Mouse (Mus musculus) neural tube, embryonic 11.5 days (tissue): ENCODE measurements at regions not wholly inside any gene's neighbourhood (a gene's known extent, or its start where the extent isn't known, plus 50 kb on each side); places are given as distances from the start of the nearest gene placed in this dataset.

Experiments used
- ATAC-seq: fragments of 200-750 bp; cut with Nextera tagmentation; 2 replicates; pipeline ENCODE4 v1.8.0; 2017; ENCODE audit warnings: moderate number of reproducible peaks, mild to moderate bottlenecking, moderate TSS enrichment, moderate library complexity; ENCODE audit not compliant: insufficient read depth, low FRiP score, low TSS enrichment
- DNase-seq: peaks from one replicate; pipeline ENCODE4 v3.0.0-alpha.2; 2015; ENCODE audit warnings: low spot score
- H3K27ac ChIP-seq: fragments of 300-500 bp; sonication (generic); 2 replicates; pipeline ENCODE4 v1.5.1; 2014; ENCODE audit warnings: low read depth, mild to moderate bottlenecking, low read length
- H3K27me3 ChIP-seq: fragments of 300-500 bp; sonication (generic); 2 replicates; pipeline ENCODE4 v1.6.1; 2014; ENCODE audit warnings: mild to moderate bottlenecking, low read length, mixed read lengths; ENCODE audit not compliant: control insufficient read depth, insufficient read depth
- H3K36me3 ChIP-seq: fragments of 300-500 bp; sonication (generic); 2 replicates; pipeline ENCODE4 v1.6.1; 2014; ENCODE audit warnings: mild to moderate bottlenecking, low read length, moderate library complexity, mixed read lengths; ENCODE audit not compliant: control insufficient read depth, insufficient read depth
- H3K4me1 ChIP-seq: fragments of 300-500 bp; sonication (generic); 2 replicates; pipeline ENCODE4 v1.6.1; 2014; ENCODE audit warnings: low read length, mixed read lengths; ENCODE audit not compliant: control insufficient read depth, insufficient read depth
- H3K4me2 ChIP-seq: fragments of 300-500 bp; sonication (generic); 2 replicates; pipeline ENCODE4 v1.6.1; 2014; ENCODE audit warnings: low read depth, mild to moderate bottlenecking, moderate library complexity
- H3K4me3 ChIP-seq: fragments of 300-500 bp; sonication (generic); 2 replicates; pipeline ENCODE4 v1.5.1; 2014; ENCODE audit warnings: low read depth, low read length
- H3K9ac ChIP-seq: fragments of 300-500 bp; sonication (generic); 2 replicates; pipeline ENCODE4 v1.6.1; 2014; ENCODE audit warnings: mild to moderate bottlenecking, low read length
- H3K9me3 ChIP-seq: fragments of 300-500 bp; sonication (generic); 2 replicates; pipeline ENCODE4 v1.6.1; 2016; ENCODE audit warnings: low read length; ENCODE audit not compliant: control insufficient read depth
- WGBS: fragments of 180-500 bp; shearing (Covaris S2); extraction: QIAGEN DNeasy Blood & Tissue Kit; methylation state at CpG from one replicate; pipeline ENCODE4 v1.1.7; 2014; 5-methylcytosine and 5-hydroxymethylcytosine counted together

GRCm38 (mm10) chr10:111889111-111889510 is 83.4 kb upstream of the Krr1 start:
- Histone ChIP-seq H3K36me3 (no peaks in the 10 kb centered on the region), H3K9me3 (no peaks in the 10 kb centered on the region), H3K4me3 (no peak overlapping the region), H3K9ac (no peak overlapping the region), H3K4me1 (0 out of 2 replicates have a peak, but pooled peaks cover 3% of the 10 kb centered on the region), H3K27ac (no peak overlapping the region), H3K4me2 (no peak overlapping the region), H3K27me3 (no peaks in the 10 kb centered on the region)
- no peak for DNase-seq
- 92% methylated on average over 5 of the region's 5 CpGs for WGBS
- ATAC-seq, result no peak

- no peaks in the 10 kb centered on the region for H3K27me3 ChIP-seq
- 86% methylated on average over 5 of the region's 5 CpGs for WGBS
- no peak overlapping the region for H3K4me2 ChIP-seq
- DNase-seq (no peak), ATAC-seq (no peak)
- no peaks in the 10 kb centered on the region for H3K4me1 ChIP-seq
- H3K9ac ChIP-seq, result no peak overlapping the region
- no peak overlapping the region for H3K4me3 ChIP-seq
- no peaks in the 10 kb centered on the region for H3K9me3 ChIP-seq
- H3K36me3 ChIP-seq, result no peaks in the 10 kb centered on the region
- no peak overlapping the region for H3K27ac ChIP-seq
These were observed 79.0 kb upstream of the Krr1 start for GRCm38 (mm10) chr10:111893489-111893888.

GRCm38 (mm10) chr10:111893941-111894340 is 78.5 kb upstream of the Krr1 start:
- ATAC-seq (no peak), DNase-seq (no peak)
- WGBS, result 69% methylated on average over 8 of the region's 8 CpGs
- Histone ChIP-seq H3K27me3 (no peaks in the 10 kb centered on the region), H3K36me3 (no peaks in the 10 kb centered on the region), H3K9ac (no peak overlapping the region), H3K9me3 (no peaks in the 10 kb centered on the region), H3K4me2 (no peak overlapping the region), H3K4me3 (no peak overlapping the region), H3K4me1 (no peaks in the 10 kb centered on the region), H3K27ac (no peak overlapping the region)

- no peak overlapping the region for H3K27ac ChIP-seq
- H3K9ac ChIP-seq, result no peak overlapping the region
- H3K4me3 ChIP-seq, result no peak overlapping the region
- no peaks in the 10 kb centered on the region for H3K9me3 ChIP-seq
- WGBS, result 83% methylated on average over 3 of the region's 3 CpGs
- no peaks in the 10 kb centered on the region for H3K4me1 ChIP-seq
- no peak overlapping the region for H3K4me2 ChIP-seq
- DNase-seq (no peak), ATAC-seq (no peak)
- H3K27me3 ChIP-seq, result no peaks in the 10 kb centered on the region
- no peaks in the 10 kb centered on the region for H3K36me3 ChIP-seq
These were observed 75.1 kb upstream of the Krr1 start for GRCm38 (mm10) chr10:111897361-111897760.

GRCm38 (mm10) chr10:111900723-111901716 is 71.4 kb upstream of the Krr1 start:
- H3K9ac ChIP-seq, result no peak overlapping the region
- no peaks in the 10 kb centered on the region for H3K36me3 ChIP-seq
- WGBS, result 82% methylated on average over 17 of the region's 17 CpGs
- H3K4me1 ChIP-seq, result no peaks in the 10 kb centered on the region
- no peaks in the 10 kb centered on the region for H3K27me3 ChIP-seq
- H3K4me3 ChIP-seq, result no peak overlapping the region
- no peak overlapping the region for H3K27ac ChIP-seq
- no peak overlapping the region for H3K4me2 ChIP-seq
- H3K9me3 ChIP-seq, result no peaks in the 10 kb centered on the region
- ATAC-seq (no peak), DNase-seq (no peak)

GRCm38 (mm10) chr10:111903956-111904355 is 68.5 kb upstream of the Krr1 start:
- Histone ChIP-seq H3K27me3 (no peaks in the 10 kb centered on the region), H3K4me2 (no peak overlapping the region), H3K27ac (no peak overlapping the region), H3K4me1 (no peaks in the 10 kb centered on the region), H3K9ac (no peak overlapping the region), H3K36me3 (no peaks in the 10 kb centered on the region), H3K4me3 (no peak overlapping the region), H3K9me3 (no peaks in the 10 kb centered on the region)
- ATAC-seq, result no peak
- no peak for DNase-seq
- WGBS, result 97% methylated on average over 8 of the region's 8 CpGs

GRCm38 (mm10) chr10:111907836-111908235 is 64.6 kb upstream of the Krr1 start:
- 85% methylated on average over 5 of the region's 5 CpGs for WGBS
- ATAC-seq, result no peak
- Histone ChIP-seq H3K9ac (no peak overlapping the region), H3K27ac (no peak overlapping the region), H3K4me2 (no peak overlapping the region), H3K27me3 (no peaks in the 10 kb centered on the region), H3K4me1 (no peaks in the 10 kb centered on the region), H3K36me3 (no peaks in the 10 kb centered on the region), H3K9me3 (no peaks in the 10 kb centered on the region), H3K4me3 (no peak overlapping the region)
- no peak for DNase-seq

GRCm38 (mm10) chr10:111912561-111912960 is 59.9 kb upstream of the Krr1 start:
- Histone ChIP-seq H3K4me1 (no peaks in the 10 kb centered on the region), H3K4me3 (no peak overlapping the region), H3K9me3 (no peaks in the 10 kb centered on the region), H3K36me3 (no peaks in the 10 kb centered on the region), H3K4me2 (no peak overlapping the region), H3K27ac (no peak overlapping the region), H3K27me3 (no peaks in the 10 kb centered on the region), H3K9ac (no peak overlapping the region)
- no peak for DNase-seq
- no peak for ATAC-seq
- WGBS, result 90% methylated on average over 6 of the region's 6 CpGs
